Mouse (Mus musculus): Measurements from ENCODE around the gene Pnpla5.
"Not testable (repeated sequence)": the region's sequence is repeated elsewhere in the genome, so short reads cannot be mapped to it uniquely, and the experiment has no call there.

Gene Pnpla5

DNA sequence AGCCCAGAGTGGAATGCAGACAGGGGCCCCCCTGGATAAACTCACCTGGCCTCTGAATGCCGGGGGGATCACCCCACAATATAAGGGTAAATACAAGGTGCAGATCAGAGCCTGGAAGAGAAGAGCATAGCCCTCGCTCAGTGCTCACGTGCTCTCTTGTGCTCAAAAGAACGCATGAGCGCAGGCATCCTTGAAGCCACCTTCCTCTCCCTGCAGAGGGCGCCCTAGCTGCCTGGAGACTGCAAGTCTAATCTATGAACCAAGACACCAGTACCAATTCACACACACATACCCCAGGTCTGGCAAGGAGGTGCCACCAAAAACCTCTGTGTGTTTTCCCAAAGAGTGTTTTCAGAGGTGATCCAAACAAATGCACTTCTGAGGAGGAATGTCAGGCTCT is 2.4 kb downstream of the Pnpla5 start:
- DNase-seq (ENCODE audit: extremely low spot score) = peak; percentile 36

DNA sequence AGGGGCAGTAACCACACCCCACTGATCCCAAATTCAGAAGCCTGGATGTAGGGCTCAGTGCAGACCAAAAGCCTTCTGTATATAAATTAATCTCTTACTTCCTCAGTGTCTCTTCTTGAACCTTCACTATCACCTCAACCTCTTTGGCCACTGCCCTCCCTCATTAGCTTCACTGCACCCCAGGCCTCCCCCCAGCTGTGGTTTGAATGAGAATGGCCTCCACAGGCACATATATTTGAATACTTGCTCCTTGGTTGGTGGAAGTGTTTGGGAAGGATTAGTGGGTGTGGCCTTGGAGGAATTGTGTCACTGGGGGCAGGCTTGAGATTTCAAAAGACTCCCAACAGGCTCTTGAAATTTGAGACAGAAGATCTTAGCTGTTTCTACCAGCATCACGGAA is 6.5 kb downstream of the Pnpla5 start:
- no peak for DNase-seq (ENCODE audit: extremely low spot score)

DNA sequence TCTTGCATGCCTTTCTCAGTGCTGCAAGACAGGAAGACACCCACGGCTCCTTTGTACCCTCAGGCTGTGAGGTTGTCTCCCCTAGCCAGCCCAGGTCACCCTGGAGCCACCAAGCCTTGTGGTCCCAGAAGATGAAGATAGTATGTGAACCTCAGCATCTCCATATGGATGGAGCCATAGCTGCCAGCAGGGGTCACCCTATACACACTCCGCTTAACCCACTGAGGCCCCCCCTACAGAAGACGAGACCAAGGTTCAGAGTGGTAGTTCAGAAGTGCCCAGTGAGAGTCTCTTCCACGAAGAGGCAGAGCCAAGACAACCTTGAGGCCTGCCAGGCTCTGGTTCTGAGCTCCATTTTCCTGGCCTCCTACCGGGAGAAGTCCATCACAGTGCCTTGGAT is 7.2 kb downstream of the Pnpla5 start:
- no peak for DNase-seq (ENCODE audit: extremely low spot score)

DNA sequence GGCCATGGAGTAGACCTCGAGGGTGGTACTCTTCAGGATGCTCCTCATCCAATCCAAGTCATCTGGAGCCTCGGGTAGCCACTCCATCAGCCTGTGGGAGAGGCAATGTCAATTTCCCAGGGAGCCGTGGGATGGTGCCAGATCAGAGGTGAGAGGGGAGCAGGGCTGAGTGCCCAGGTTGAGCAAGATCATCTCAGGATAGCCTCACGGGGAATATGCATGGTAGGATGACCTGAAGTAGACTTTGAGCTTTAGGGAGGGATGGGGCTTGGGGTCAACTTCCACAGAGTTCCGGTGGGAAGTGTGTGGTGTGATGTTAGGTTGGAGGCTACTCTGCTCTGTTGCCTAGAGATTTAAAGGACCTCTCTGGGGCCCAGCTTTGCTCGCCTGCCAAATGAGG is 9.1 kb downstream of the Pnpla5 start:
- no peak for DNase-seq (ENCODE audit: extremely low spot score)

DNA sequence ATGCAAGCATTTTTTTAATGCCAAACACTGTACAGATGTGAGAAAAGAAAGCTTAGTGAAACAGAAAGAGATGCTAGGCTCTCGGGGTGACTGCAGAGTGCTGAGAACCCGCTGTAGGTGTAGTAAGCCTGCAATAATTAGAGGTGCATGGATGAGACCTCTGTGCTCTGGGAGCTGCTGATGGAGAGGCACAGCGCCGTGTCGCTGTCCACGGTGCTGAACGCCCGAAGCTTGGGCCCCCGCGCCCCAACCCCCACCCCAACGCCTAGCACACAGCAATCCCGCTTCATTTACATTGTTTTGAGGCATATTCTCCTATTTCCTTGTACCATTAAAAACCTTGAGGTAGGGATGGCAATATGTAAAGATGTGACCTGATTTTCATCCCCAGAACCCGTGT is 14.1 kb downstream of the Pnpla5 start:
- peak; percentile 47 for DNase-seq (ENCODE audit: extremely low spot score)

DNA sequence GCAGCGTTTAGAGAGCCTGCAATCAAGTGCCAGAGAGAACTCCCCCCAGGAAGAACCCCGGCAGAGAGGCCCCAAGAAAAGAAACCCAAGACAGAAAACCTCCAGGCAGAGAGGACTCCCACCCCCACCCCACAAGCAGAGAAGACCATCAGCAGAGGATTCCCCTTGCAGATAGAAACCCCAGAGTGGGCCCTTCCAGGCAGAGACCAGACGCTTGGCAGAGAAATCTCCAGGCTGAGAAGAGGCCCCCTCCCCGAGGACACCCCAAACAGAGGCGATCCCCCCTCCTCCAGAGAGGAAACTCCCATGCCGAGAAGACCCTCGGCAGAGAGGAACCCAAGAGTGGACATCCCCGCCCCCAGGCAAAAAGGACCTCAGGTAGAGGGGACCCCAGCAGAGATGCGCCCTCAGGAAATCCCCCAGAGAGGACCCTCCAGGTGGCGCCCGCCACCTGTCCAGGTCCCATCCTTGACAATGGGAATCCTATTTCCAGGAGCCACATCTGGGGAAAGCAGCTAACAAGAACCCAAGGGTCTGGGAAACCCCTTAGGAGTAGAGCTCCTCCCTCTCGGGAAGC is 17.0 kb downstream of the Pnpla5 start:
- no peak for DNase-seq (ENCODE audit: extremely low spot score)

DNA sequence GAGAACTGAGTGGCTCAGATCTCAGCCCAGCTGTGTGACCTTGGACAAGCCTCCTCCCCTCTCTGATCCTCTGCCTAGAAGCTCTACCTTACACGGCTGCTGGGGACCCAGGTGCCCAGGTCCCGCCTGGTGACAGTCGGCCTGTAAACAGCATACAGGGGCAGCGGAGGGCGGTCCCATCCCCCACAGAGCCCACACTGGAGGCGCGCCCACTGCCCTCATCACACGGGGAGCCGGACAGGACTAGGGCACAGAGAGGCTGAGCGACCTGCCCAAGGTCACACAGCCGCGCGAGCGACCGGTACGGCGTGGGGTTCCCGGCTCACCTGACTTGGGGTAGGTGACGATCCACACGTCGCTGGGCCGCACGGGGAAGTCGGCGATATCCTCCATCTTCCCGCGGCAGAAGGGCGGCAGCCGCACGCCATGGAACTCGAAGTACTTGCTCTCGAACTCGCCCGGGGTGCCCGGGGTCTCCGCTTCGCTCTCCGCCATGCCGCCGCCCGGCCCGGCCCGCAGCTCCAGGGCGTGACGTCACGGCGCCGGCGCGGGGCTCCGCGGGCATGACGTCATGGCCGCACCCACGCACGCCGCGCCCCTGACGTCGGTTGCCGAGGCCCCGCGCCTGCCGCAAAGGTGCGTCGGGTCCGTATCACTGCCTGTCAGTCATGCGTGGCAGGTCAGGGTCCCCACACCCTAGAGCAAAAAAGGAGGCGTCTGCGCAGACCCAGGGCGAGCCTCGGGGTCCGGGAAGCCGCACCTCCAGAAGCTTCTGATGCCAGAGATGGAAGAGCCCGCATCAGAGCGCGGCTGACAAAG is 17.7 kb downstream of the Pnpla5 start, which contains the start of gene Sult4a1:
Gene Sult4a1, minus strand, starts transcription at position 650 of the 819 bp plus-strand sequence.
- peak; percentile 14 for DNase-seq (ENCODE audit: extremely low spot score)

DNA sequence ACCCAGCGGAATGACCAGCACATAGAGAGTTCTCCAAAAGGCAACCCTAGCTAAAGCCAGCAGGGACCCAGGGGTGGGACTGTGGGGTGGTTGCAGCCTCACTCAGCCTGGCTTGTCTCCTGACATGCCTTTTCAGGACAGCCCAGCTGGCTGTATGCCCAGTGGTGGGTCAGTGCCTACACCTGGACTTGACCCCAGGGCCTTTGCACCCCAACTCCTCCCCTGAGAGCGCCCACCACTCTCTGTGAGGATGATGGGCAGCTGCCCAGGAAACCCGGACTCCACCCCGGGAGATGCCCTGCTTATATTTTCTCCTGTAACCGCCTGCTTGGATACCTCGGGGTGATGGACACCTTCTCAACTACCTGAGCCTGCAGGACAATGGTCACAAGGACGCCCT is 18.3 kb downstream of the Pnpla5 start:
- no peak for DNase-seq (ENCODE audit: extremely low spot score)

DNA sequence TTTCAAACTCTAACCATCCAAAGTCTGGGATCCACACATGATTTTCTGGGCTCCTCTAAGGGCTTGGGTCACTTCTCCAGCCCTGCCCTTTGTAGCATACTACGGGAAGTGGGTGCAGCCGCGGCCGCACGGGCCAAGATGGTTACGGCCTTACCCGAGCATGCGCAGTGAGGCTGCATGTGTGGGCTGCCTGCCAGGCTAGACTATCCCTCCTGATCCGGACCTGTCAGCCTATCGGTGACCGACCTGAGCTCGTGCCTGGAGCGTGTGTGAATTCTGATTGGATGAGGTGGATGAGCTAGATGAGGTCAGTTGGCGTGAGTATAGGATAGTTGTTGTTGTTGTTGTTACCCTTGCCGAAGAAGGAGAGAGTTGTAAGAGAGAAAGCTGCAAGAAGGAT is 25.4 kb downstream of the Pnpla5 start:
- not testable (repeated sequence) for DNase-seq (ENCODE audit: extremely low spot score)

DNA sequence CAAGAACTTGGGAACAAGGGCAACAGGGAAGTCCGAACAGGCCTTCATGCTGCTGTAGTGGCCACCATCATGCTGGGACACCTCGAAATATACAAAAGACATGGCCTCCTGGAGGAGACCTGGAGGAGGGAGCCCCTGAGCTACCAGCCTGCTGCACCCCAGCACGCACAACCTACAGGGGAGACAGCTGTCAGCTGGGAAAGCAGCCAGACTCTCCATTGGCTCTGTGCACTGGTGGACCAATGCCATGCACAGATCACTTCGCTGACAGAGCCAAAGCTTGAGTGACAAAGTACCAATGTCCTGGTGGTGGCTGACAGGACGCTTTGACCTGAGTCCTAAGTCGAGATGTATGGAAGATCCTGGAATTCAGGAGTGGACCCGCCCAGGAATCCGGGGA is 26.9 kb downstream of the Pnpla5 start:
- DNase-seq (ENCODE audit: extremely low spot score) = no peak

DNA sequence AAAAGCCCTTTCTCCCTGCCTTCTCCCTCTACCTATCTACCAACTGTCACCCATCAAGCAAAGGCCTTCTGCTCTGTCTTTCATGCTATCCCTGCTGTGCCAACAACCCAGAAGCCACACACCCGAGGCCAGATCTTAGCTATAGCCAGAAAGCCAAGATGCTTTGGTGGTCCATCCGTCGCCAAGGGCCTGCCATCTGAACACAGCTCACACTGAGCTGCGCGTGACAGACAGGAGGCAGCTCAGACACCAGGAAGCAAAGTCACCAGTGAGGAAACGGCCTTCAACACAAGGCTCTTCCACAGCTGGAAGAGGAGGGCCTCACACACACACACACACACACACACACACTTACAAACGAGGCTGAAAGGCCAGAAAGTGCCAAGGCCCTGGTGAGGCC is 28.1 kb downstream of the Pnpla5 start:
- no peak for DNase-seq (ENCODE audit: extremely low spot score)

DNA sequence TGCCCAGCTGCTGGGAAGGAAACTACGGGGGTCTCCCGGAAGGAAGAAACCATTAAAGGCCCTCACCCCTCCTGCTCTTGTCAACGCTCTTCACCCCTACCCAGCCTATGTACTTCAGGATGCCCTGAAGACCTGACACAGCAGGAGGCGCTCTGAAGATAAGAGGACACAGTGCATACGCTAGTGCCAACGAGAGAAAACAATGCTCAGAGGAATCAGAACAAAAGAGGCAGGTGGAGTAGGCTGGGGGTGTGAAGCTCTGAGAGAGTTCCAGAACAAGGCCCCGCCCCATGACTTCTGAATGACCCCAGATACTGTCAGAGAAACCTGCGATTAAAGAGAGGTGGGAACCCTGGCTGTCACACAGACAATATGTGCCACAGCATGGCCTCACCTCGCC is 36.2 kb downstream of the Pnpla5 start:
- DNase-seq (ENCODE audit: extremely low spot score) = no peak

DNA sequence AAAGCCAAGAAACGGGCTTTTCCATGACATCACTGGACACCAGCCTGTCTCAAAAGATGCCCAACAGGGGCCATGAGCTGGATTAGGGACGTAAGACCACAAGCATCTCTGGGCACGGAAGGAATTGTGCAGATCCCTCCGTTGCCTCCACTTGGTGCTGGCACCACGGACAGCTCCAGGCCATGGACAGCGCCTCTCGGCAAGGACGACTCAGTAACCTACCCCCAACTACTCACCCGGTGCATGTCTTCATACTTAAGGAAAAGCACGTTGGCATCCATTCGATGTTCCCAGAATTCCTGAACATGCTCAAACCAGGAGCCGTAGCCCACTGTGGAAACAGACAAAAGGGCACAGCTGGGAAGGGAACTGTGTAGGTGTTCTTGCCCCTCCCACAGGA is 36.6 kb downstream of the Pnpla5 start:
- peak; percentile 35 for DNase-seq (ENCODE audit: extremely low spot score)

DNA sequence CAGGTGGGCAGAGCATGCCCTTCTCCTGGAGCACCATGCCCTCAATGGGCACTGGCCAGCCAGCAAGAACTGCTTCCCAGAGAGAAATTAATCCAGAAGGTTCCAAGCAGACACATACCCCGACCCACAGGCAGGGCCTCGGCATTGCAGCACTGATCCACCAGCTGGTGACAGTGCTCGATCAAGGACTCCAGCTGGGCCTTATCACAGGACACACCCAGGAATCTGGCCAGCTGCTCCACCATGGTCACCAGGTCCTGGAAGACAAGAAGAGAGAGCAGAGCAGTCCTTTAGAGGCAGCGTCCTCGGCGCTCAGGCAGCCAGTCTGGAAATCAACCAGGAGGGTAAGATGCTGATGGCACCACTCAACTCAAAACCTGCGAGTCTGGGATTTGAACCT is 42.9 kb downstream of the Pnpla5 start:
- DNase-seq (ENCODE audit: extremely low spot score) = no peak

DNA sequence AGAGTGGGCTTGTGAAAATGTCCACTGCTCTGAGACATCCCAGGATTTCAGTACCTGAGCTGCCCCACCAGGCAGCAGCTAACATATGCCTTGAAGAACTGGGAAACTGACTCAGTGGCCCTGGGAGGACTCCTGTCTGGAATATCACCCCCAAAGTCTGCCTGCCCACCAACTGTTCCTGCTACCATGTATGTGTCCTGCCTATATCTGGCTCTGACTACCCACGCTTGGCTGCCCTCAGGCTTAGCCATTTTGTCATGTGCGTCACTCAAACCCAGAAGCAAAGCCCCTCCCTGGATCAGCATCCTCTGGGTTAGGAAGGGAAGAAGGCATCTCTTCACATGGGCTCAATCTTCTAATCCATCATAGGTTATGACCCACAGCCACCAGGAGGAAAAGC is 43.5 kb downstream of the Pnpla5 start:
- no peak for DNase-seq (ENCODE audit: extremely low spot score)

DNA sequence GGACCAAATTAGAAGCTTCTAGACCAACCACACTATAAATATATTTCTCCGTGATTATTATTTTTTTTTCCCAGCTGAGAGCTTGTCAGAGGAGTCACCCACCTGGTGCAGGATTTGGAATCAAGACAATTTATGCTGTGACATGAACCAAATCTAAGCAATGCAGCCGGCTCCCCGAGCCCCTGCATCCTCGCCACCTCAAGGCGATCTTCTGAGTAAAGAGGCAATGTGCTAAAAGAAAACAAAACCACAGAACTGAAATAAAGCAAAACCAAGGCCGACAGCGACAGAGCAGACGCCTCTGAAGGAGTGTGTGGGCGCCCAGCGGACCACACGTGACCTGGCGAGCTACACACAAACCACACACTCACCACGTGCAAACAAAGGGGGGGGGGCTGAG is 44.3 kb downstream of the Pnpla5 start:
- no peak for DNase-seq (ENCODE audit: extremely low spot score)

DNA sequence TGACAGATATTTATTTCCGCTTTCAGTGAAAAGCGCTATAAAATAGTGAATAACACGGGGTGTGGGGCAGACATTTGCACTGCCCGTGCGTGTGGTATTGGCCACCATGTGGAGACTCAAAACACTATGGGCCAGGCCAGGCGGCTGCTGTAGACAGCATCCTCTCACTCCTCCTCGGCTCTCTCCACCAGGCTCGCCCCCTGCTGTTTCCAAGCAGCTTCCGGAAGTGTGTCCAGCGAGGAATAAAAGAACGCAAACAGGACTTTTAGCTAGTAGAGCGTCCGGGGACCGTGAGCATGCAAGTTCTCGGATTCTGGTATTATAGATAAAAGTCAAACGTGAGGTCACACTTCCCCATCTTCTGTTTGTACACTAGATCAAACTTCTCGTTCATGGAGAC is 45.8 kb downstream of the Pnpla5 start:
- DNase-seq (ENCODE audit: extremely low spot score) = no peak

DNA sequence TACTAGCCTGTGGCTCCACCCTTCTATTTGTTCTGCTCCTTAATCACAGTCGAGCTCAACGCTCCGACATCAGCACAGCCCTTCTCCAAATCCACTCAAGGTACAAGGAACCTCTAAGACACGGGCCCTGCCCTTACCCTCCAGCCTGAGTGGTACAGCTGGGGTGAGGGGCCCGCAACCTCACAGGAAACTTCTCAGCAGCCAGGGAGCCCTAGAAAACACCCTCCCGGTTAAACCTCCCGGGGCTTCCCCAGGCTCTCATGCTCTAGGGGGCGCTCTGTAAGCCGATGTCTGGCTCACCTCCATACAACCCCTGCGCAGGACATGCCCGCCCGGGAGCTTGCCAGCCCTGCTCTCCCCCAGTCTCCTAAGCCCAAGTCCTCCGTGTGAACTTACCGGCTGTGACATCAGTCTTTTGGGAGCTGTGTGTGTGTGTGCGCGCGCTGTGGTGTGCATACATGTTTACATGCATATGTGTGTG is 48.2 kb downstream of the Pnpla5 start:
- DNase-seq (ENCODE audit: extremely low spot score) = peak; percentile 64

DNA sequence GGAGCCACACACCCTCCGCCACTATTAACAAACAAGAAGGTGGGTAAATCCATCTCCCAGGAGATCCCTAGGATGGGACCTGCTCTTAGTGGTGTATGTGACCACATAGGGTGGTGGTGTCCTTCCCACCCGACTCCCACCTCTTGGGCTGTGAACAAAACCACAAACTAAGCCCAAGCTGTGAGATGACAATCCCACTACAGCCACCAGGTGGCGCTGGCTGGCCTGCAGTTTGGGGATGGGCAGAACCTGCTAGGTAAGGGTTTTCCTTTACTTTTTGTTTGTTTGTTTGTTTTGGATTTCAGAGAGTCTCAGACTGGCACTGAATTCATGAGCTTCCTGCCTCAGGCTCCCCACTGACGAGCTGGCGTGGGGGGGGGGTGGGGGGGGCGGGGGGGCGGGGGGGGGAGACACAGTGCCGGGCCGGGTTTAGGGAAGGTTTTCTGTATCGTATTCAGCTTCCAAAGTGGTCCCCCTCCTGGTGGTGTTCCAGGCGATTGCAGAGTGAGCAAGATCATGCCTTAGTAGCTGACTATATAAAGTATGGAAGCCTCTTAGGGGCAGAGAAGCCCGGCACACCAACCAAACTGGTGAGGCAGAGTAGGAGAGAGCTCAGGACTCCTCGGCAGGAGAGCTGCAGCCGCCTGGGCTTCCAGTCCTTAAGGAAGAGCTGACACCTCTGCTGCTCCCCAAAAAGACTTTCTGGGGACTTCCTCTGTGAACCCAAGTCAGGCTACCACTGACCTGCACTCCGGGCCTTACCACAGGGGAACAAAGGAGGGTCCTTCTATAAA is 48.9 kb downstream of the Pnpla5 start:
- DNase-seq (ENCODE audit: extremely low spot score) = peak; percentile 81

DNA sequence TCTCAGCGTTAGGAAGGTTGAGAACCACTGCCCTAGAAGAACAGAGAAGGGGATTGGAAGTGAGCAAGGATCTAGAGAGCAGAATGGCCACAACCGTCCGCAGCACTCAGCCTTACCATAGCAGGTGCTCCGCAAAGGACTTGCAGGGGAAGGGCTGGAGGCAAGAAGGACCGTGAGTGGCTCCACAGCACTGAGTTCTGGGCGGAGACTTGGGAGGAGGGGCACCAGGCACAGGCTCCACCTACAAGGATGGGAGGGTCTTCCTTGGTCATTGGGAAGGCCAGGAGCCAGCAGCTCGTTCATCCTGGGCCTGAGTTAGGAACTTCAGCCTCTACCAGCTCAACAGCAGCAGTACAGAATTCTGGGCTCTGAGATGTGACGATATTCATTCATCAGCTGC is 49.9 kb downstream of the Pnpla5 start:
- no peak for DNase-seq (ENCODE audit: extremely low spot score)

DNA sequence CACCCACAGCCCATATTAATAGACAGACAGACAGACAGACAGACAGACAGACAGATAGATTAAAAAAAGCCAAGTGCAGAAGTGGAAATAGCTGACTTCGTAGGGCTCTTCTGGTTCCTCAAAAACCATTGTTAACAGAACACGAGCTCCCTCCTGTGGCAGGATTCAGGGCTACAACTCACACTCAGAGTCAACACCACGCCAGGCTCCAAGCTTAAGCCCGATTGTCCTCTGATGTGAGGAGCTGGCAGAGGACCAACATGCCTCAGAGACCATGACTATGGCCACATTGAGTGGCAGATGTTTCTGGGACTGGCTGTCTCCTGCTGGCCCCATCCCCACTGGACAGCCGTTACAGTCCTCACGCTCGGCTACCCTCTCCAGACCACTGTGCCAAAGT is 50.7 kb downstream of the Pnpla5 start:
- DNase-seq (ENCODE audit: extremely low spot score) = peak; percentile 73

DNA sequence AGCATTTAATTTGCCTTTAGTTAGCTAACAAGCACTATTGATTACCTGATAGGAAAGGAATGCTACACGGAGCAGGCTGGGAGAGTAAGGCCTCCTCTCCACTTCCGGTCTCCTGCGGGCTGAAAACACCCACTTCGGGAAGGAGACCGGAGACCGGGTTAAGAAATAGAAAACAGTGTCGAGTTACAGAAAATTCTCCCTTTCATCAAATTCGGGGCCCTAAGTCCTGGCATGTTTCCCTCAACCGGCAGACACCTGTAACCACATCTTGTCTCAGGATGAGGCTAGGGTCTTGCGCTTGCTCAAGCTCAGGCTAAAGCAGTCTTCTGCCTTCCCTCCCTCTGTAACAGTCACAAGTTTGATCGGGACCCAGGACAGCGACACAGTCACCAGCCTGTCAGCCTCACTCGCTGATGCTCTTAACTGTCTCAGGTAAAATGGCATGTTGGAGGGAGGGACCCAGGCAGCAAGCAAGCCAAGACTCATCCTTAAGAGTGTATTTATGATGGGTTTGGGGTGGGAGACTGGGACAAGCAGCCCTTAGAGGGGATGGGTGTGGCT is 52.8 kb downstream of the Pnpla5 start:
- DNase-seq (ENCODE audit: extremely low spot score) = peak; percentile 35
